Mouse (Mus musculus): ENCODE data around the gene Gbgt1.

DNA sequence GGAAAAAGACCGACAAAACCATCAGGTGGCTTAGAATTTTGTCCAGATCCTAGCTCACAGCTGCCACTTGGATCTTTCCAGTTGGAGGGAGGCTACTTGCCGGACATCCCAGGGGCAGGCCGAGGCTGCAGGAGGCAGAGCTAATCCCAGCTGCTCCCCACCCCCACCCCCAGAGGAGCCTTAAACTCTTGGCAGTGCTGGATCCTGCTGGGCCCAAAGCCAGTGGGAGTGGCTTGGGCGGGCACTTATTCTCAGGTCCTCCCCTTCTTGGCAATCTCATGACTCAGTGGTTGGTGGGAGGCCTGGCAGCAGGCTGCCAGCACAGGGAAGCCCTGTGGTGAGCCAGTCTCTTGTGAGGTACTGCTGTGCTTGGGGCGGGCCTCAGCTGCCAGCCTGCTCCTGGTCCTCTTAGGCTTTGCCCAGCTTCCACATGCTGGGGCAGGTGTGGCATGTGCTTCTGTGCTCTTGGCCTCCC, 27.0 kb downstream of the Gbgt1 start:
- no peak for TF ChIP-seq POLR2A (IDR thresholded peaks at IDR 0.05; ENCODE audit: extremely low read depth, insufficient read depth, low read length)
- TF ChIP-seq CTCF (IDR thresholded peaks at IDR 0.05; ENCODE audit: low read depth, low read length): no peak

All from liver, adult 2 months (tissue).